Mouse (Mus musculus): ENCODE data around the gene Acaca. TPM values are rescaled to one million over a fixed set of nuclear protein-coding genes. Genes with fewer than 3 reads are reported as not detected.
"Not testable (repeated sequence)": the region's sequence is repeated elsewhere in the genome, so short reads cannot be mapped to it uniquely, and the experiment has no call there.

The Acaca gene
- polyA plus RNA-seq, 1 experiment from 2014 or later = 37.2 TPM

GRCm38 (mm10) chr11:84306158-84306742 lies 176.8 kb downstream of the Acaca start:
- 55% methylated on average over 6 of the region's 6 CpGs for WGBS
- peak; percentile 71 for ATAC-seq (replicated peaks; ENCODE audit: low FRiP score)

GRCm38 (mm10) chr11:84324032-84324752 lies 194.7 kb downstream of the Acaca start:
- H3K9ac ChIP-seq (ENCODE audit: low read length) = no peak overlapping the region

More at GRCm38 (mm10) chr11:84306158-84306742, 176.8 kb downstream of the Acaca start:
- Histone ChIP-seq H3K36me3 (ENCODE audit: control insufficient read depth, insufficient read depth, low read length) (no peaks in the 10 kb centered on the region), H3K9me3 (ENCODE audit: control insufficient read depth, low read length) (no peaks in the 10 kb centered on the region), H3K4me2 (ENCODE audit: low read depth, low read length, severe bottlenecking) (no peak overlapping the region), H3K4me3 (ENCODE audit: low read depth, low read length) (no peak overlapping the region), H3K27me3 (ENCODE audit: control insufficient read depth, insufficient read depth, low read length) (no peaks in the 10 kb centered on the region), H3K9ac (ENCODE audit: low read length) (no peak overlapping the region), H3K27ac (ENCODE audit: low read depth, low read length) (no peak overlapping the region), H3K4me1 (replicated peaks; ENCODE audit: control insufficient read depth, insufficient read depth, low read length) (no peaks in the 10 kb centered on the region)
- DNase-seq (ENCODE audit: low spot score) = peak; percentile 56

GRCm38 (mm10) chr11:84327086-84327485 lies 197.6 kb downstream of the Acaca start:
- no peaks in the 10 kb centered on the region; the same call in 1 of the 2 replicates for H3K36me3 ChIP-seq (ENCODE audit: control insufficient read depth, insufficient read depth, low read length)
- H3K4me3 ChIP-seq (ENCODE audit: low read depth, low read length) = no peak overlapping the region
- H3K27ac ChIP-seq (ENCODE audit: low read depth, low read length) = no peak overlapping the region
- no peaks in the 10 kb centered on the region for H3K9me3 ChIP-seq (ENCODE audit: control insufficient read depth, low read length)
- no peak overlapping the region for H3K9ac ChIP-seq (ENCODE audit: low read length)
- 82% methylated on average over 4 of the region's 4 CpGs for WGBS
- H3K27me3 ChIP-seq (ENCODE audit: control insufficient read depth, insufficient read depth, low read length) = no peaks in the 10 kb centered on the region
- no peaks in the 10 kb centered on the region for H3K4me1 ChIP-seq (replicated peaks; ENCODE audit: control insufficient read depth, insufficient read depth, low read length)
- ATAC-seq (replicated peaks; ENCODE audit: low FRiP score) = no peak
- no peak overlapping the region for H3K4me2 ChIP-seq (ENCODE audit: low read depth, low read length, severe bottlenecking)
- no peak for DNase-seq (ENCODE audit: low spot score)

More at GRCm38 (mm10) chr11:84324032-84324752, 194.7 kb downstream of the Acaca start:
- H3K4me1 ChIP-seq (replicated peaks; ENCODE audit: control insufficient read depth, insufficient read depth, low read length) = no peaks in the 10 kb centered on the region
- DNase-seq (ENCODE audit: low spot score) = no peak
- H3K27me3 ChIP-seq (ENCODE audit: control insufficient read depth, insufficient read depth, low read length) = no peaks in the 10 kb centered on the region
- no peak overlapping the region for H3K4me2 ChIP-seq (ENCODE audit: low read depth, low read length, severe bottlenecking)
- no peak overlapping the region for H3K4me3 ChIP-seq (ENCODE audit: low read depth, low read length)
- peak overlapping the region; percentile 59; the same call in 1 of the 2 replicates for H3K27ac ChIP-seq (ENCODE audit: low read depth, low read length)
- ATAC-seq (replicated peaks; ENCODE audit: low FRiP score) = no peak
- H3K9me3 ChIP-seq (ENCODE audit: control insufficient read depth, low read length) = no peaks in the 10 kb centered on the region
- 56% methylated on average over 7 of the region's 7 CpGs for WGBS
- H3K36me3 ChIP-seq (ENCODE audit: control insufficient read depth, insufficient read depth, low read length) = no peaks in the 10 kb centered on the region; the same call in 1 of the 2 replicates

GRCm38 (mm10) chr11:84332384-84332783 lies 202.9 kb downstream of the Acaca start:
- H3K27me3 ChIP-seq (ENCODE audit: control insufficient read depth, insufficient read depth, low read length) = no peaks in the 10 kb centered on the region
- H3K27ac ChIP-seq (ENCODE audit: low read depth, low read length) = no peak overlapping the region
- ATAC-seq (replicated peaks; ENCODE audit: low FRiP score) (no peak), DNase-seq (ENCODE audit: low spot score) (no peak)
- H3K36me3 ChIP-seq (ENCODE audit: control insufficient read depth, insufficient read depth, low read length) = no peaks in the 10 kb centered on the region
- no peak overlapping the region for H3K4me3 ChIP-seq (ENCODE audit: low read depth, low read length)
- H3K9ac ChIP-seq (ENCODE audit: low read length) = no peak overlapping the region
- H3K9me3 ChIP-seq (ENCODE audit: control insufficient read depth, low read length) = no peaks in the 10 kb centered on the region
- no peaks in the 10 kb centered on the region for H3K4me1 ChIP-seq (replicated peaks; ENCODE audit: control insufficient read depth, insufficient read depth, low read length)
- no peak overlapping the region for H3K4me2 ChIP-seq (ENCODE audit: low read depth, low read length, severe bottlenecking)

GRCm38 (mm10) chr11:84332860-84333259 lies 203.4 kb downstream of the Acaca start:
- no peak for ATAC-seq (replicated peaks; ENCODE audit: low FRiP score)
- Histone ChIP-seq H3K9me3 (ENCODE audit: control insufficient read depth, low read length) (no peaks in the 10 kb centered on the region), H3K27me3 (ENCODE audit: control insufficient read depth, insufficient read depth, low read length) (no peaks in the 10 kb centered on the region)

GRCm38 (mm10) chr11:84338273-84338672 lies 208.8 kb downstream of the Acaca start:
- 96% methylated on average over 5 of the region's 8 CpGs for WGBS
- not testable (repeated sequence) for H3K9ac ChIP-seq (ENCODE audit: low read length); H3K4me2 ChIP-seq (ENCODE audit: low read depth, low read length, severe bottlenecking); H3K4me3 ChIP-seq (ENCODE audit: low read depth, low read length); DNase-seq (ENCODE audit: low spot score); H3K36me3 ChIP-seq (ENCODE audit: control insufficient read depth, insufficient read depth, low read length); H3K4me1 ChIP-seq (replicated peaks; ENCODE audit: control insufficient read depth, insufficient read depth, low read length); H3K9me3 ChIP-seq (ENCODE audit: control insufficient read depth, low read length); ATAC-seq (replicated peaks; ENCODE audit: low FRiP score); H3K27me3 ChIP-seq (ENCODE audit: control insufficient read depth, insufficient read depth, low read length); H3K27ac ChIP-seq (ENCODE audit: low read depth, low read length)

More at GRCm38 (mm10) chr11:84332860-84333259, 203.4 kb downstream of the Acaca start:
- H3K4me2 ChIP-seq (ENCODE audit: low read depth, low read length, severe bottlenecking) = no peak overlapping the region
- no peak overlapping the region for H3K4me3 ChIP-seq (ENCODE audit: low read depth, low read length)
- no peak overlapping the region for H3K9ac ChIP-seq (ENCODE audit: low read length)
- H3K36me3 ChIP-seq (ENCODE audit: control insufficient read depth, insufficient read depth, low read length) = no peaks in the 10 kb centered on the region
- no peak overlapping the region for H3K27ac ChIP-seq (ENCODE audit: low read depth, low read length)
- 92% methylated on average over 3 of the region's 3 CpGs for WGBS
- no peaks in the 10 kb centered on the region for H3K4me1 ChIP-seq (replicated peaks; ENCODE audit: control insufficient read depth, insufficient read depth, low read length)
- no peak for DNase-seq (ENCODE audit: low spot score)

- H3K4me3 ChIP-seq (ENCODE audit: low read depth, low read length) = no peak overlapping the region
- no peaks in the 10 kb centered on the region for H3K4me1 ChIP-seq (replicated peaks; ENCODE audit: control insufficient read depth, insufficient read depth, low read length)
- no peaks in the 10 kb centered on the region; the same call in 1 of the 2 replicates for H3K36me3 ChIP-seq (ENCODE audit: control insufficient read depth, insufficient read depth, low read length)
- no peaks in the 10 kb centered on the region for H3K27me3 ChIP-seq (ENCODE audit: control insufficient read depth, insufficient read depth, low read length)
- ATAC-seq (replicated peaks; ENCODE audit: low FRiP score) (no peak), DNase-seq (ENCODE audit: low spot score) (no peak)
- no peak overlapping the region for H3K27ac ChIP-seq (ENCODE audit: low read depth, low read length)
- no peak overlapping the region for H3K9ac ChIP-seq (ENCODE audit: low read length)
- no peak overlapping the region for H3K4me2 ChIP-seq (ENCODE audit: low read depth, low read length, severe bottlenecking)
- 90% methylated on average over 2 of the region's 2 CpGs for WGBS
- H3K9me3 ChIP-seq (ENCODE audit: control insufficient read depth, low read length) = no peaks in the 10 kb centered on the region
These were observed 211.2 kb downstream of the Acaca start for GRCm38 (mm10) chr11:84340630-84341029.

GRCm38 (mm10) chr11:84344522-84345236 lies 215.2 kb downstream of the Acaca start:
- no peak overlapping the region for H3K4me2 ChIP-seq (ENCODE audit: low read depth, low read length, severe bottlenecking)
- 84% methylated on average over 6 of the region's 6 CpGs for WGBS
- H3K4me1 ChIP-seq (replicated peaks; ENCODE audit: control insufficient read depth, insufficient read depth, low read length) = peaks cover 6% of the 10 kb centered on the region; the same call in 1 of the 2 replicates
- H3K27ac ChIP-seq (ENCODE audit: low read depth, low read length) = no peak overlapping the region
- no peaks in the 10 kb centered on the region for H3K36me3 ChIP-seq (ENCODE audit: control insufficient read depth, insufficient read depth, low read length)
- no peaks in the 10 kb centered on the region for H3K27me3 ChIP-seq (ENCODE audit: control insufficient read depth, insufficient read depth, low read length)
- H3K9ac ChIP-seq (ENCODE audit: low read length) = no peak overlapping the region
- H3K4me3 ChIP-seq (ENCODE audit: low read depth, low read length) = no peak overlapping the region
- DNase-seq (ENCODE audit: low spot score) (no peak), ATAC-seq (replicated peaks; ENCODE audit: low FRiP score) (no peak)
- H3K9me3 ChIP-seq (ENCODE audit: control insufficient read depth, low read length) = no peaks in the 10 kb centered on the region

All from forebrain, embryonic 11.5 days (tissue).